Mouse (Mus musculus): ENCODE measurements around the gene Skp2. TPM values are rescaled to one million over a fixed set of nuclear protein-coding genes. Genes with fewer than 3 reads are reported as not detected.

Gene Skp2
- polyA plus RNA-seq, 1 experiment from 2014 or later = 15.3 TPM

GRCm38 (mm10) chr15:9122989-9123388 lies 32.2 kb downstream of the Skp2 start:
- no peak overlapping the region for H3K4me3 ChIP-seq (ENCODE audit: low read depth, low read length)
- H3K36me3 ChIP-seq (ENCODE audit: control insufficient read depth, insufficient read depth, low read length) = peaks cover 6% of the 10 kb centered on the region; the same call in 1 of the 2 replicates
- H3K4me2 ChIP-seq (ENCODE audit: low read length) = no peak overlapping the region
- WGBS = 91% methylated on average over 4 of the region's 4 CpGs
- no peak overlapping the region for H3K27ac ChIP-seq (ENCODE audit: low read length)
- H3K4me1 ChIP-seq (ENCODE audit: control insufficient read depth, insufficient read depth, low read length) = no peaks in the 10 kb centered on the region
- H3K9ac ChIP-seq (ENCODE audit: low read depth, low read length) = no peak overlapping the region
- no peaks in the 10 kb centered on the region for H3K9me3 ChIP-seq (replicated peaks; ENCODE audit: control insufficient read depth, low read length, poor library complexity, severe bottlenecking)
- no peak for ATAC-seq
- no peaks in the 10 kb centered on the region for H3K27me3 ChIP-seq (ENCODE audit: control insufficient read depth, insufficient read depth, low read depth, low read length)

GRCm38 (mm10) chr15:9120081-9120480 lies 35.1 kb downstream of the Skp2 start:
- ATAC-seq = peak; percentile 81
- WGBS = 88% methylated on average over 2 of the region's 2 CpGs
- H3K27me3 ChIP-seq (ENCODE audit: control insufficient read depth, insufficient read depth, low read depth, low read length) = no peaks in the 10 kb centered on the region
- H3K9ac ChIP-seq (ENCODE audit: low read depth, low read length) = no peak overlapping the region
- H3K9me3 ChIP-seq (replicated peaks; ENCODE audit: control insufficient read depth, low read length, poor library complexity, severe bottlenecking) = no peaks in the 10 kb centered on the region
- H3K27ac ChIP-seq (ENCODE audit: low read length) = no peak overlapping the region
- H3K4me1 ChIP-seq (ENCODE audit: control insufficient read depth, insufficient read depth, low read length) = no peaks in the 10 kb centered on the region
- no peak overlapping the region for H3K4me3 ChIP-seq (ENCODE audit: low read depth, low read length)
- H3K36me3 ChIP-seq (ENCODE audit: control insufficient read depth, insufficient read depth, low read length) = peaks cover 17% of the 10 kb centered on the region
- H3K4me2 ChIP-seq (ENCODE audit: low read length) = no peak overlapping the region

GRCm38 (mm10) chr15:9118852-9119251 lies 36.4 kb downstream of the Skp2 start:
- Histone ChIP-seq H3K27me3 (ENCODE audit: control insufficient read depth, insufficient read depth, low read depth, low read length) (no peaks in the 10 kb centered on the region), H3K27ac (ENCODE audit: low read length) (no peak overlapping the region), H3K4me2 (ENCODE audit: low read length) (no peak overlapping the region), H3K4me3 (ENCODE audit: low read depth, low read length) (no peak overlapping the region), H3K9me3 (replicated peaks; ENCODE audit: control insufficient read depth, low read length, poor library complexity, severe bottlenecking) (no peaks in the 10 kb centered on the region), H3K9ac (ENCODE audit: low read depth, low read length) (no peak overlapping the region), H3K36me3 (ENCODE audit: control insufficient read depth, insufficient read depth, low read length) (peaks cover 14% of the 10 kb centered on the region), H3K4me1 (ENCODE audit: control insufficient read depth, insufficient read depth, low read length) (no peaks in the 10 kb centered on the region)
- no peak for ATAC-seq
- 89% methylated on average over 4 of the region's 4 CpGs for WGBS

GRCm38 (mm10) chr15:9114599-9114998 lies 40.6 kb downstream of the Skp2 start:
- Histone ChIP-seq H3K9ac (ENCODE audit: low read depth, low read length) (no peak overlapping the region), H3K4me2 (ENCODE audit: low read length) (no peak overlapping the region), H3K36me3 (ENCODE audit: control insufficient read depth, insufficient read depth, low read length) (peaks cover 15% of the 10 kb centered on the region), H3K4me3 (ENCODE audit: low read depth, low read length) (no peak overlapping the region), H3K9me3 (replicated peaks; ENCODE audit: control insufficient read depth, low read length, poor library complexity, severe bottlenecking) (no peaks in the 10 kb centered on the region), H3K27ac (ENCODE audit: low read length) (no peak overlapping the region), H3K4me1 (ENCODE audit: control insufficient read depth, insufficient read depth, low read length) (no peaks in the 10 kb centered on the region), H3K27me3 (ENCODE audit: control insufficient read depth, insufficient read depth, low read depth, low read length) (no peaks in the 10 kb centered on the region)
- WGBS = 82% methylated on average over 5 of the region's 5 CpGs
- ATAC-seq = no peak

- H3K36me3 ChIP-seq (ENCODE audit: control insufficient read depth, insufficient read depth, low read length) = peaks cover 15% of the 10 kb centered on the region
- no peak overlapping the region for H3K9ac ChIP-seq (ENCODE audit: low read depth, low read length)
Measured at GRCm38 (mm10) chr15:9114131-9114530, 41.1 kb downstream of the Skp2 start.

GRCm38 (mm10) chr15:9113556-9113955 lies 41.7 kb downstream of the Skp2 start:
- peaks cover 15% of the 10 kb centered on the region for H3K36me3 ChIP-seq (ENCODE audit: control insufficient read depth, insufficient read depth, low read length)

More at GRCm38 (mm10) chr15:9114131-9114530, 41.1 kb downstream of the Skp2 start:
- ATAC-seq = no peak
- no peaks in the 10 kb centered on the region for H3K4me1 ChIP-seq (ENCODE audit: control insufficient read depth, insufficient read depth, low read length)
- no peak overlapping the region for H3K4me3 ChIP-seq (ENCODE audit: low read depth, low read length)
- H3K9me3 ChIP-seq (replicated peaks; ENCODE audit: control insufficient read depth, low read length, poor library complexity, severe bottlenecking) = no peaks in the 10 kb centered on the region
- no peaks in the 10 kb centered on the region for H3K27me3 ChIP-seq (ENCODE audit: control insufficient read depth, insufficient read depth, low read depth, low read length)
- H3K4me2 ChIP-seq (ENCODE audit: low read length) = no peak overlapping the region
- H3K27ac ChIP-seq (ENCODE audit: low read length) = no peak overlapping the region
- WGBS = 89% methylated on average over 4 of the region's 4 CpGs

GRCm38 (mm10) chr15:9111648-9112047 lies 43.6 kb downstream of the Skp2 start:
- Histone ChIP-seq H3K9me3 (replicated peaks; ENCODE audit: control insufficient read depth, low read length, poor library complexity, severe bottlenecking) (no peaks in the 10 kb centered on the region), H3K36me3 (ENCODE audit: control insufficient read depth, insufficient read depth, low read length) (peaks cover 18% of the 10 kb centered on the region), H3K4me1 (ENCODE audit: control insufficient read depth, insufficient read depth, low read length) (no peaks in the 10 kb centered on the region), H3K27ac (ENCODE audit: low read length) (no peak overlapping the region), H3K9ac (ENCODE audit: low read depth, low read length) (no peak overlapping the region), H3K4me3 (ENCODE audit: low read depth, low read length) (no peak overlapping the region), H3K4me2 (ENCODE audit: low read length) (no peak overlapping the region), H3K27me3 (ENCODE audit: control insufficient read depth, insufficient read depth, low read depth, low read length) (no peaks in the 10 kb centered on the region)
- ATAC-seq = no peak
- WGBS = 85% methylated on average over 3 of the region's 3 CpGs

More at GRCm38 (mm10) chr15:9113556-9113955, 41.7 kb downstream of the Skp2 start:
- H3K27ac ChIP-seq (ENCODE audit: low read length) = no peak overlapping the region
- no peak overlapping the region for H3K4me3 ChIP-seq (ENCODE audit: low read depth, low read length)
- H3K4me1 ChIP-seq (ENCODE audit: control insufficient read depth, insufficient read depth, low read length) = no peaks in the 10 kb centered on the region
- WGBS = 83% methylated on average over 9 of the region's 9 CpGs
- ATAC-seq = no peak
- H3K27me3 ChIP-seq (ENCODE audit: control insufficient read depth, insufficient read depth, low read depth, low read length) = no peaks in the 10 kb centered on the region
- H3K4me2 ChIP-seq (ENCODE audit: low read length) = no peak overlapping the region
- no peaks in the 10 kb centered on the region for H3K9me3 ChIP-seq (replicated peaks; ENCODE audit: control insufficient read depth, low read length, poor library complexity, severe bottlenecking)
- H3K9ac ChIP-seq (ENCODE audit: low read depth, low read length) = no peak overlapping the region

GRCm38 (mm10) chr15:9110526-9111347 lies 44.5 kb downstream of the Skp2 start:
- Histone ChIP-seq H3K27me3 (ENCODE audit: control insufficient read depth, insufficient read depth, low read depth, low read length) (no peaks in the 10 kb centered on the region), H3K9ac (ENCODE audit: low read depth, low read length) (no peak overlapping the region), H3K9me3 (replicated peaks; ENCODE audit: control insufficient read depth, low read length, poor library complexity, severe bottlenecking) (no peaks in the 10 kb centered on the region), H3K4me3 (ENCODE audit: low read depth, low read length) (no peak overlapping the region), H3K27ac (ENCODE audit: low read length) (no peak overlapping the region), H3K36me3 (ENCODE audit: control insufficient read depth, insufficient read depth, low read length) (peaks cover 14% of the 10 kb centered on the region), H3K4me2 (ENCODE audit: low read length) (no peak overlapping the region), H3K4me1 (ENCODE audit: control insufficient read depth, insufficient read depth, low read length) (no peaks in the 10 kb centered on the region)
- WGBS = 88% methylated on average over 6 of the region's 6 CpGs
- ATAC-seq = no peak

- Histone ChIP-seq H3K9ac (ENCODE audit: low read depth, low read length) (no peak overlapping the region), H3K4me3 (ENCODE audit: low read depth, low read length) (no peak overlapping the region), H3K36me3 (ENCODE audit: control insufficient read depth, insufficient read depth, low read length) (peaks cover 8% of the 10 kb centered on the region), H3K4me2 (ENCODE audit: low read length) (no peak overlapping the region), H3K27me3 (ENCODE audit: control insufficient read depth, insufficient read depth, low read depth, low read length) (no peaks in the 10 kb centered on the region), H3K4me1 (ENCODE audit: control insufficient read depth, insufficient read depth, low read length) (no peaks in the 10 kb centered on the region), H3K9me3 (replicated peaks; ENCODE audit: control insufficient read depth, low read length, poor library complexity, severe bottlenecking) (no peaks in the 10 kb centered on the region), H3K27ac (ENCODE audit: low read length) (no peak overlapping the region)
- no peak for ATAC-seq
- WGBS = 87% methylated on average over 13 of the region's 13 CpGs
Measured at GRCm38 (mm10) chr15:9106303-9107074, 48.7 kb downstream of the Skp2 start.

Data from midbrain, embryonic 16.5 days (tissue).